Mouse (Mus musculus) erythroblast, adult 5-6 weeks (primary cell): ENCODE measurements around the gene Prss23. TPM values are rescaled to one million over a fixed set of nuclear protein-coding genes. Genes with fewer than 3 reads are reported as not detected.

Experiments used
- ATAC-seq: replicated peaks from 2 replicates; pipeline ENCODE4 v1.8.0; 2016; ENCODE audit warnings: moderate number of reproducible peaks, mild to moderate bottlenecking, moderate TSS enrichment, inconsistent platforms; ENCODE audit not compliant: poor library complexity, low FRiP score, severe bottlenecking
- total RNA-seq, 2 experiments: library from RNA; stranded (forward) in 1 of 2; stranded (reverse) in 1 of 2; fragments of 150-400 nt in 1 of 2; fragments of 200-764, 138-1000 nt in 1 of 2; gene quantifications; 2 replicates each; pipeline versions ENCODE4 v1.2.3 to v1.2.4; 2015 to 2017; ENCODE audit warnings: low replicate concordance in 2 of 2

The Prss23 gene
- total RNA-seq, 2 experiments from 2014 or later = not detected

- no peak for ATAC-seq
These were observed 15.0 kb downstream of the Prss23 start for GRCm38 (mm10) chr7:89511921-89512514.

- ATAC-seq = no peak
These were observed 18.3 kb downstream of the Prss23 start for GRCm38 (mm10) chr7:89508672-89509071.

- no peak for ATAC-seq
These were observed 27.3 kb downstream of the Prss23 start for GRCm38 (mm10) chr7:89499516-89500307.

DNA sequence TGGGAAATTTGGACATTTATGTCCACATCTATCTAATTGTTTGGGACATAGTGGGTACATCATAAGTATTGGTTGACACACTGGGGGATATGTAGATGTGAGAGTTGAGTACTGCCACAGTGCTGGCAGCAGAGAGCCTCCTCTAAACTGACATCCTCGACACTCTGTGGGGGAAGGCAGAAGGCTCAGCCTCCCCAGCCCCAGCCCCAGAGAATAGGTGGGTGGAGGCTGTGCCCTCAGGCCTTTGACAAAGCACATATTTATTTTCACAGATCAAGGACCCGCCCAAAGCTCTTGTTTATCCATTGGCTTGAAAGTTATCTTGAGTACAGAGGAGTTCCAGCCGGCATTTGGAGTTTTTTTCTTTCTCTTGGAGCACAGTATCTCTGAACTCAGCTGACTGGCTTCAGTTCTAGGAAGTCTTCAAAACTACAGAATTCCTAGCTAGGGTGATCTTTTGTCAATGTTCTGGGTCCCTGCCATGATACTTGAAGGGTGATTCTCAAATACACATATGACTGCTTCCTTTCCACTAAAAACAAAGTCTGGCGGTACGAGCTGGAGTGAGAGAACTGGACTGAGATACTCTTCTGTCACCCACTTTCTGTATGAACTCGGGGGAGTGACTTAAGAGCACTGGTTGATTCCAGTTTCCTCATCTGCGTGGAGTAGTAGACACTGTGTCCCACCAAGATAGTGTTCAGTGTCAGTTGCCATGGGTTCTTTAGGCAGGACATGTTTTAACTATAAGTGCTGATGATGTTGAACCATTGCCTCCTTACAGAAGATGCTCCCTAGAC is 43.0 kb downstream of the Prss23 start:
- no peak for ATAC-seq

DNA sequence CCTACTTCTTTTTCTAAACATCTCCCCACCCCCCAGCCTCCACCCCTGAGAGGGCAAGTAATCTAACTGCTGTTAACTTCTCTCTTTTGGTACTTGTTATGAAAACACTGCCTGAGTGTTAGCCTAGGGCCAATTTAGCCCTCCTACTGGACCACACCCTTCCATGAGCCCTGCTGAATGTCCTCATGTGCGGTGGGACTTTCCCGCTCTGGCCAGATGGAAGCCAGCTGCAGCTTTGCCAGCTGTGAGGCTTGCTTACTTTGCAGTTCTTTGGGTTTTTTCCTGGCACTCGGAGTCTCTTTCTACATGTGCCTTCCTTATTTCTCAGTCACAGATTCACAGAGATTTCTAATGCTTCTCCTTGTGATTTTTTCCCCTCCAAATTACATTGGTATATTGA is 45.3 kb downstream of the Prss23 start:
- ATAC-seq = no peak

DNA sequence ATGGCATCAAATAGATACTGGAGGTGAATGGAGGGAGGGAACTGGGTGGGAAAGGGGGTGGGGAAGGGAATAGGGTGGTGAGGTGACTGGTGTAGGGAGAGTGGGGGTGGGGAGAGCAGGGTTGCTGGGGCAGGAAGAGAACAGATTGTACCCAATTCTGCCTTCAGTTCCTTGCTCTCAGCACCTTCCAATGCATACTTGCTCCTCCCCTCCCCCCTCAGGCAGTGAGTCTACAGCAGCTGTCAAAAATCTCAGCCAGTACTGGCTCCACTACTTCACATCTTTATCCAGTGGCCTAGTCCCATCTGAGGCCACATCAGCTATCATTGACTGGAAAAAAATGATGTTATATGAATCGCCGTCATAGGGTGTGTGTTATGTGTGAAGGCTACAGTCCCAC is 48.5 kb downstream of the Prss23 start:
- no peak for ATAC-seq

DNA sequence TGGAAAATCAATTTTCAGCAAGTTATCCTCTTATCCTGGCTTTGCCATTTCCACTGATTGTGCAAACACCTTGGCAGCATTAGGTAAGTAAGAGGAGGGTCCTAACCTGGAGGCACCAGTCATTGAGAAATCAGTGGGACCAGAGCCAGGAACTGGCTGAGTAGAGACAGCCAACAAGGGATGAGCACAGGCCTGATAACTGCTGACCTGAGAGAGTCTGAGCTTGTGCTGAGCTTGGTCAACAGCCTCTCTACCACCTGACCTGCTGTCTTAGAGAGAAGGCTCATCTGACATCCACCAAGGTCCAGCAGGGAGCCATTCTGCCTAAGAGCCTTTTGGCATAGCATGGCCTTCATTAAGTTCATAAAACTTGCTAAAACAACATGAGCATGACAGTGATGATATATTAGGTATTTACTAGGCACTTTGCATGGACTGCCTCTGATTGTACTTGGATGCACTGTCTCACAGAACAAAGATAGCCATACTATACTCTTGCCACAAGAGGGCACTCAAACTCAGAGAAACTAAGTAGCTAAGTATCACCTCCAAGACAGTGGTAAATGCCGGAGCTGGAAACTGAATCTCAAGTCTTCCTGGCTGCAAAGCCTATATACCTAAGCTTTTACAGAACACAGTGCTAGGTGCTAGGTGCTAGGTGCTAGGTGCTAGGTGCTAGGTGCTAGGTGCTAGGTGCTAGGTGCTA is 49.5 kb downstream of the Prss23 start:
- no peak for ATAC-seq

- ATAC-seq = no peak
These were observed 53.5 kb downstream of the Prss23 start for GRCm38 (mm10) chr7:89473442-89473841.

DNA sequence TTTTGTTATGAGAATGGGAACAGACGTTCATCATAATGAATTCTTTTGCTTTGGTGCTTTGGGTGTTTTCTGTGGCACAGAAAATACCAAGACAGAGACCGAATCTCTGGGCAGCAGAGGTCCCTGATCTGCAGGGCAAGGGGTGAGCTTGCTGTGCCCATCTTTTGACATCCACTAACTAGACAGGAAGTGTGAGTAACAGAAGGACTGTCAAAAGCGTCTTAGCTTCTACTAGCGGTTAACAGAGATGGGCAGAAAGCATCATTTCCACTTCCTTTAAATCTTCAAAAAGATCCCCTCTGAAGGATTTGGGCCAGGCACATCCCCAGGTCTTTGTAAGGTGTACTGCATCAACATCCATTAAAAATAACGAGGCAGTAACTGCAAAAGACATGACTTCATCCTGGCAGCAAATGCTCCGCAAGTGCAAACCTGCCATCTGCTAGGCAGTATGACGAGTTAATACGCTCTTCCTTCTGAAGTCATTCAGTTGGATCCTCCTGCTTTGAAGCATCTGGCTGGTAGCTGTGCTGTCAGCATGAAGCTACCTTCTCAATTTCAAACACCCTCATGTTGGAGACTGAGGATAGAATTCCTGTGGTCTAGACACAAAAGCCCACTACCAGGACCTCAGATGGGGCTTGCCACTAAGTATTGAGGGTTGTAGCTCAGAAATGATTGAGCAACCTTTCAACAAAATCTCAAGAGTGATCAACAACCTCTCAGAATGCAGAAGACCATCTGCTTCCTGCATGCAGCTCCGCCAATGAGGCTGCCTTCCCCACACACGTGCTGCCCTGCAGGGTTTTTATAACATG is 63.0 kb downstream of the Prss23 start:
- ATAC-seq = no peak

GRCm38 (mm10) chr7:89463246-89463645 is 63.7 kb downstream of the Prss23 start:
- ATAC-seq = no peak

DNA sequence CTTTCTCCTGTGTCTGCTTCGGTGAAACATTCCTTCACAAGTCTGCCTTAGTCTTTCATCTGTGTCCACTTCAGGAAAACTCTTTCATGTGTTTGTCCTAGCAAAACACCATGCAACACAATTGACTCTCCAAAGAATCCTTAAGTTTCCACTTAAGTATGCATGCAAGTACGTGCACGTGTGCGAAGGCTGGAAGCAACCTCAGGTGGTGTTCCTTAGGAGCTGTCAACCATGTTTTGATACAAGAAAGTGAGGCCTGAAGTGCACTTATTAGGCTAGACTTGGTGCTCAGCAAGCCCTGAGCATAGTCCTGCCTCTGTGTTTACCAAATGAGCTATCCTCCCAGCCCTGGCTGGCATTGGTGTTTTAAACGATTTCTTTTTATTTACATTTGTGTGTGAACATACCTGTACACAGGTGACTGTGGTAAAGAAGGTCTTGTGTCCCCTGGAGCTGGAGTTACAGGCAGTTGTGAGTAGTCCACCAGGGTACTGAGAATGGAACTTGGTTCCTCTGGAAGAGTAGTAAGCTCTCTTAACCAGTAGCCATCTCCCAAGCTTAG is 64.3 kb downstream of the Prss23 start:
- no peak for ATAC-seq

GRCm38 (mm10) chr7:89461351-89461750 is 65.6 kb downstream of the Prss23 start:
- ATAC-seq = no peak

- ATAC-seq = no peak
These were observed 66.1 kb downstream of the Prss23 start for GRCm38 (mm10) chr7:89460911-89461310.

- no peak for ATAC-seq
These were observed 67.3 kb downstream of the Prss23 start for GRCm38 (mm10) chr7:89459691-89460090.

Other genes with a start within 250 kb of the Prss23 start
- gene Tmem135, start 123.0 kb downstream of the Prss23 start, total RNA-seq (2015; ENCODE audit: low replicate concordance) = 3.1 and 7.7 TPM in 2 replicates
- 0.98 and 10.3 TPM in 2 replicates for gene Tmem135, start 123.0 kb downstream of the Prss23 start, total RNA-seq (2017; ENCODE audit: low replicate concordance)
- gene Fzd4, start 122.8 kb downstream of the Prss23 start, total RNA-seq (2015; ENCODE audit: low replicate concordance) = 0.63 TPM in 1 of 2 replicates, not detected in the other
- 0.14 TPM in 1 of 2 replicates, not detected in the other for gene Fzd4, start 122.8 kb downstream of the Prss23 start, total RNA-seq (2017; ENCODE audit: low replicate concordance)
- gene Me3, start 105.2 kb upstream of the Prss23 start, total RNA-seq (2015; ENCODE audit: low replicate concordance) = not detected in 2 replicates
- gene Me3, start 105.2 kb upstream of the Prss23 start, total RNA-seq (2017; ENCODE audit: low replicate concordance) = 0.14 and 0.26 TPM in 2 replicates